Comparison of ENCODE assay signal across 8 mouse cellular contexts in the genomic region with DNA sequence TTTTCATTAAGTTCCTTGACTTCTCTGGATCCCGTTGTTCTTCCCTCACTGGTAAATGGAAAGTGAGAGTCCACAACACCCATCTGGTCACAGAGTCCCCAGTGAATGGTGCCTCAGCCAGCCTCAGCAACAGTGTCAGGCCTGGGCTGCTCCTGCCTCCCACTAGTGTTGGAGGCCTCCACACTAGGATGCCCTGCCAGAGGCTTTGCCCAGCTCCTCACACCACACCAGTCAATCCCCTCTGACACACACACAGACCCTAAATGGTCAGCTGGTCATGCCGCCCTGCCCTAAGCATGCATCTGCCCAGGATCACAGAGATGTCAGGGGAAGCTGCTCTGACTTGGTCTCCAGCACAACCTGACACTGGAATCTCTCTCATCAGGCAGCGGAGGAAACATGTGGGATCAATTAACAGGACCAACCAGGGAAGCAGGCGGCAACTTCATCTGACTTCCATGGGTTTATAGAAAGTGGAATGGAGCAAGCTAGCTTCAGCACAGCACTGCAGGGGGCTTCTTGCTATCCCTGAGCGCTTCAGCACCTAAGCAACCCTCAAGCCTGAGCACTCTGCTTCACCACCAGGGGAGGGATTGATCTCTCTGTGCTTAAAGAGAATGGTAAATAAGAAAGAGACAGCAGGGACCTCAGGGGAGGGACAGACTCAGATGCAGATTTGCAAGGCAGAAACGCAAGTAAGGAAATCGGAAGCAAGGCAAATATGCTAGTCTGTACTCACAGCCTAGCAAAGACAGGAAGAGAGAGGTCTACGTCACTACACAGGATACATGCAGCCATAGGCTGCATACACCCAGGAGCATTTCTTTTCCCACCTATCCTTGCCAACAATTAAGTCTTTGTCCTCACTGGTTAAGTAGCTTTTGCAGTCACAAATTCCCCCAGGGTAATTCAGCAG. TPM values are rescaled to one million over a fixed set of nuclear protein-coding genes. Genes with fewer than 3 reads are reported as not detected.
DNase-seq lines count a peak whose midpoint lies in the region; ATAC-seq and TF ChIP-seq lines count a peak whose summit lies in the region.
"Had no signal": no experiment of that assay in that cellular context is flagged by ENCODE, and none has a peak within 500 bp of the region (broad histone marks: within the 10 kb centered on the region; RNA-seq: fewer than 3 reads in every experiment).

No protein-coding gene starts in this region.

- peak; percentile 83 for ATAC-seq in forebrain, embryonic 16.5 days
- peak; percentile 88 for ATAC-seq in midbrain, embryonic 13.5 days

- H3K27me3 ChIP-seq in E14TG2a.4 (ENCODE audit: insufficient read depth, low read length): no peaks in the 10 kb centered on the region
- no peaks in the 10 kb centered on the region for H3K27me3 ChIP-seq in forebrain, embryonic 16.5 days (replicated peaks; ENCODE audit: control insufficient read depth, insufficient read depth, low read length)
- no peaks in the 10 kb centered on the region for H3K27me3 ChIP-seq in midbrain, embryonic 13.5 days

- 20% methylated on average over 8 of the region's 8 CpGs for WGBS in forebrain, embryonic 16.5 days
- WGBS in midbrain, embryonic 13.5 days: 20% methylated on average over 8 of the region's 8 CpGs

- H3K36me3 ChIP-seq in E14TG2a.4 (ENCODE audit: insufficient read depth, low read length): no peaks in the 10 kb centered on the region
- H3K36me3 ChIP-seq in forebrain, embryonic 16.5 days (ENCODE audit: control insufficient read depth, insufficient read depth): no peaks in the 10 kb centered on the region
- no peaks in the 10 kb centered on the region for H3K36me3 ChIP-seq in midbrain, embryonic 13.5 days

- peak; percentile 11; the same call in 1 of the 2 replicates for TF ChIP-seq CTCF in E14TG2a.4 (conservative IDR thresholded peaks at IDR 0.05; ENCODE audit: low read length)

- peaks cover 13% of the 10 kb centered on the region for H3K4me1 ChIP-seq in E14TG2a.4 (replicated peaks; ENCODE audit: low read depth, low read length)
- H3K4me1 ChIP-seq in forebrain, embryonic 16.5 days (replicated peaks; ENCODE audit: control insufficient read depth, insufficient read depth, low read length): peaks cover 14% of the 10 kb centered on the region
- peaks cover 13% of the 10 kb centered on the region for H3K4me1 ChIP-seq in midbrain, embryonic 13.5 days (replicated peaks)

- no peak overlapping the region for H3K4me3 ChIP-seq in E14TG2a.4 (replicated peaks; ENCODE audit: low read length)
- no peak overlapping the region for H3K4me3 ChIP-seq in forebrain, embryonic 16.5 days (replicated peaks; ENCODE audit: low read length)
- H3K4me3 ChIP-seq in midbrain, embryonic 13.5 days (replicated peaks): no peak overlapping the region; the same call in 1 of the 2 replicates

- H3K4me2 ChIP-seq in forebrain, embryonic 16.5 days (ENCODE audit: low read length): peak overlapping the region; percentile 19; the same call in 1 of the 2 replicates
- peak overlapping the region; percentile 36; the same call in 1 of the 2 replicates for H3K4me2 ChIP-seq in midbrain, embryonic 13.5 days (replicated peaks)

- no peak overlapping the region for H3K9ac ChIP-seq in forebrain, embryonic 16.5 days (replicated peaks; ENCODE audit: low read depth, low read length)
- H3K9ac ChIP-seq in midbrain, embryonic 13.5 days (replicated peaks): no peak overlapping the region

- DNase-seq in NIH3T3 (ENCODE audit: low read depth): peak; percentile 57
- DNase-seq in left cerebral cortex, adult 18-20 months (ENCODE audit: low spot score in 2 of 2): no peak
- DNase-seq in right cerebral cortex, postnatal 25 days: no peak
- no peak for DNase-seq in right cerebral cortex, postnatal 10 days (ENCODE audit: low spot score in 2 of 2)
- DNase-seq: adrenal gland, postnatal 25 days had no signal

- no peaks in the 10 kb centered on the region for H3K9me3 ChIP-seq in E14TG2a.4 (ENCODE audit: low read length)
- H3K9me3 ChIP-seq in forebrain, embryonic 16.5 days (ENCODE audit: control insufficient read depth, low read length): no peaks in the 10 kb centered on the region
- H3K9me3 ChIP-seq in midbrain, embryonic 13.5 days: no peaks in the 10 kb centered on the region

- H3K27ac ChIP-seq in forebrain, embryonic 16.5 days (ENCODE audit: low read length): no peak overlapping the region
- peak overlapping the region; percentile 35; the same call in 1 of the 2 replicates for H3K27ac ChIP-seq in midbrain, embryonic 13.5 days

RNA-seq across cellular contexts. Expression of gene Igf1, which starts 45.6 kb away (rescaled TPM):
- polyA plus RNA-seq in forebrain, embryonic 16.5 days (2015; fragmentation: Nextera tagmentation; extraction: Ambion mirVana): 7.2 and 9.0 TPM in 2 replicates
- polyA plus RNA-seq in midbrain, embryonic 13.5 days (2015; fragmentation: Nextera tagmentation; extraction: Ambion mirVana): 4.0 and 5.3 TPM in 2 replicates
- 1 to 10 TPM; 9.3 to 9.6 TPM for total RNA-seq in left cerebral cortex, adult 18-20 months (2021)
